Mouse (Mus musculus) megakaryocyte-erythroid progenitor cell, adult 5-6 weeks (primary cell): Measurements from ENCODE around the gene Apobec1. TPM values are rescaled to one million over a fixed set of nuclear protein-coding genes. Genes with fewer than 3 reads are reported as not detected.
"Not testable (repeated sequence)": the region's sequence is repeated elsewhere in the genome, so short reads cannot be mapped to it uniquely, and the experiment has no call there.

Source experiments
- ATAC-seq: replicated peaks from 2 replicates; pipeline ENCODE4 v1.8.0; 2016; ENCODE audit warnings: mild to moderate bottlenecking, inconsistent platforms; ENCODE audit not compliant: severe bottlenecking, poor library complexity, low FRiP score, low TSS enrichment
- total RNA-seq, 2 experiments: library from RNA; stranded (forward) in 1 of 2; stranded (reverse) in 1 of 2; fragments of 200-1000, 215-1000 nt in 1 of 2; fragments of >200 nt in 1 of 2; fragmentation: Nextera tagmentation in 1 of 2; gene quantifications; 2 replicates each; pipeline ENCODE4 v1.2.3; 2014 to 2017

Apobec1 gene
- total RNA-seq, 2 experiments from 2014 or later, result 3.1 to 30.2 TPM

DNA sequence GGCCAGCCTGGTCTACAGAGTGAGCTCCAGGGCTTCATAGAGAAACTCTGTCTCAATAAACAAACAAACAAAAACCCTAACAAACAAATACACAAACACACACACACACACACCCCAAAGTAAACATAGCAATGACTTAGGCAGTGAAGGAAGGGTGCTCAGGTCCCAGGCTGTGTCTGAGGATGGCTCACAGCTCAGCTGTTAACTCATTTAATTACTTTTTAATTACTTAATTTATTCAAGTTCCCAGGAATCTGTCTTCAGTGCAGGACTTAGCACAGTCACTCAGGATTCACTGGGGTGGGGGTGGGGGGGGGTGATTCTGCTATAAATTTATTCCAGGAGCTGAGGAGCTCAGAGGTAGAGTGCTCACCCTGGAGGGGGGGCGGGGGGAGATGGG lies 32.5 kb downstream of the Apobec1 start:
- no peak for ATAC-seq

GRCm38 (mm10) chr6:122569113-122569512 lies 33.1 kb downstream of the Apobec1 start:
- no peak for ATAC-seq

DNA sequence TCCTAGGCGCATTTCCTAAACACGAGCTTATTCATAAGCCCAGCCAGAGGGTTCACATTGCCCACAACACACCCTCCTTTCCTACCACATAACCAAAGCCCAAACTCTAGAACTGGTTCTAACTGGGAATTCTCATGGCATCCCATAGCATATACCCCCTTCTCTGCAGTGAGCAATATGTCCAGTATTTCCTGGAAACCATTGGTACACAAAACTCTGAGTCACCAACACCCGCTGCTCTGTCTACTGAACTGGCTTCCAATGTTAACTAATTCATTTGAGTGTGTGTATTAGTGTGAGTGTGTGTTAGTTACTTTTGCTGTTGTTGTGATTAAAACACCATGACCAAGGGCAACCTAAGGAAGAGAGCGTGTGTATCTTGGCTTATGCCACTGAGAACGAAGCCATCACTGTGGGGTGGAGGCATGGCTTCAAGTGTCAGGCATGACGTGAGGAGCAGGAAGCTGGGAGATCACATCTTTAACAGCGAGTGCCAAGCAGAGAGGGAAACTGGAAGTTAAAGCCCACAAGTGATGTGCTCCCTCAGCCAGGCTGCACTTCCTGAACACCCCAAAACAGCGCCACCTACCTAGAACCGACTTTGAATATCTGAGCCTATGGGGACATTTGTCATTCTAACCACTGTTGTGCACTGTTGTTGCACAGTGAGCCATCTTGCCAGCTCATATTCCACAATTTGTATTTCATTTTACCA lies 37.0 kb downstream of the Apobec1 start:
- ATAC-seq, result no peak

DNA sequence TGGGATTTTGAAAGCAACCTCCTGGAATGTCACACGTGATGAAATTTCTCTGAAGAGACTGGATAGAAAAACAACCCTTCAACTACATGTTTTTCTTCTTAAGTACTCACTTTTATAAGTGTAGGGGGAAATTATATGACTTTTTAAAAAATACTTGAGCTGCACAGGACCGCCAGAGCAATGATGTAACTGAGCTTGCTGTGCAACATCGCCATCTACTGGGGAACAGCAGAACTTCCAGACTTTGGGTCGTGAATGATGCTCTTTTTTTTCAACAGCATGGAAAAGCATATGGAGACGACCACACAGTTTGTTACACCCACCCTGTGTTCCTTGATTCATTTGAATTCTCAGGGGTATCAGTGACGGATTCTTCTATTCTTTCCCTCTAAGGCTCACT lies 39.8 kb downstream of the Apobec1 start:
- ATAC-seq, result peak; percentile 67

DNA sequence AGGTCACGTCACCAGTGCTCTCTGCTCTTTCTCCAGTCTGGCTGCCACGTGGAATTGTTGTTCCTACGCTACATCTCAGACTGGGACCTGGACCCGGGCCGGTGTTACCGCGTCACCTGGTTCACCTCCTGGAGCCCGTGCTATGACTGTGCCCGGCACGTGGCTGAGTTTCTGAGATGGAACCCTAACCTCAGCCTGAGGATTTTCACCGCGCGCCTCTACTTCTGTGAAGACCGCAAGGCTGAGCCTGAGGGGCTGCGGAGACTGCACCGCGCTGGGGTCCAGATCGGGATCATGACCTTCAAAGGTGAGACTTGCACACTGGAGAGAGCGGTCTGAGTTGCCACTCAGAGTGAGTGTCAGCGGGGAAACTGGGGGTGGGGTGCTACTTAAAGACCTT lies 41.2 kb downstream of the Apobec1 start:
- ATAC-seq, result no peak

GRCm38 (mm10) chr6:122560427-122560826 lies 41.8 kb downstream of the Apobec1 start:
- peak; percentile 71 for ATAC-seq

GRCm38 (mm10) chr6:122556959-122557561 lies 45.2 kb downstream of the Apobec1 start:
- ATAC-seq, result peak; percentile 47

DNA sequence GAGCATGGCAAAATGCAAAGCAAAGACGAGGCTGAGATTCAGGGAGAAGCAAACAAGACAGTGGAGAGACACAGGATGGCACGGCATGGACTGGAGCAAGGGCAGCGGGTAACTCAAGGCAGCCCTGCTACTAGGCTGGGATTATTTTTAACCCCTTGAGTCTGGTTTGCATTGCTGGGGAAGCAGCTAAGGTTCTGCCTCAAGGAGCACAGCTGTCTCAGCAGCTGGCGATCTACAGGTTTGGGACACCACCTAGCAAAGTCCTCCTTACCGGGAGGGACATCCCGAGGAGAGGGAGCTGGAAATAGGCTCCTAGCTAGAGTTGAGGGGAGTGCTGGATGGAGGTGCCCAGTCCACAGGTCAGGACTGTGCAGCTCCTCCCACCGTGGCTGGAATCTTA lies 47.0 kb downstream of the Apobec1 start:
- no peak for ATAC-seq

DNA sequence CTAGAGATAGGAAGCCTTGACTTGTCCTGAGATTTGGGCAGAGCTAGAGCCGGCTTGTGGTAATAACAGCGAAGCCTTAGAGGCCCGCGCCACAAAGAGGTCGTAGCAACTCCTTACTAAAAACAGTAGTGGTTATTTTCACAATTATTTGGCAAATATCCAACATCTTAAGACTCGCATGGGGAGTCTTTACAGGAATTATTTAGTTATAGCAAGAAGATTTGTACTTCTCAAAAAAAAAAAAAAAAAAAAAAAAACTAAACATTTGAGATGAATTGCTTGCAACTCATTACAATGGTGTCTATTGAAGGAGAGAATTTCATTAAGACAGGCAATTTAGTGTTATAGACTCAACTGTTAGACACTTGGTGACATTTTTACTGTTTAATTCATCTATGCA lies 48.1 kb downstream of the Apobec1 start:
- ATAC-seq, result no peak

DNA sequence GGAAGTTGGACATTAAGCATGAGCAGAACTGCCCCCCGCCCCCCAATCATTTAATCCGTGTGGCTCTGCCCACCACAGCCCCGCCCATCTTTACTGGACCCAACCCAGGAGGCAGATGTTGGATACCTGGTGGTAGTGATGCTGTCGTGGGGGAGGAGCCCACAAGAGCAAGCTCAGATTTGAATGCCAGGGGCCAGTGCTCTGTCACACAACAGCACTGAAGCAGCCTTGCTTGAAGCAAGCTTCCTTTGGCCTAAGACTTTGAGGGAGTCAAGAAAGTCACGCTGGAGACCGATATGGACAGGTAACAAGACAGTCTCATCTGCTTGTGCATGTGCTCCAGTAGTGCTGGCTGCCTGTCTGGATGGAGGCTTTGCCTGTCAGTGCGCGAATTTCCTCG lies 48.6 kb downstream of the Apobec1 start, which contains the start of gene Aicda:
Gene Aicda, plus strand, starts transcription at position 196 of the 400 bp plus-strand sequence.
- ATAC-seq, result no peak

DNA sequence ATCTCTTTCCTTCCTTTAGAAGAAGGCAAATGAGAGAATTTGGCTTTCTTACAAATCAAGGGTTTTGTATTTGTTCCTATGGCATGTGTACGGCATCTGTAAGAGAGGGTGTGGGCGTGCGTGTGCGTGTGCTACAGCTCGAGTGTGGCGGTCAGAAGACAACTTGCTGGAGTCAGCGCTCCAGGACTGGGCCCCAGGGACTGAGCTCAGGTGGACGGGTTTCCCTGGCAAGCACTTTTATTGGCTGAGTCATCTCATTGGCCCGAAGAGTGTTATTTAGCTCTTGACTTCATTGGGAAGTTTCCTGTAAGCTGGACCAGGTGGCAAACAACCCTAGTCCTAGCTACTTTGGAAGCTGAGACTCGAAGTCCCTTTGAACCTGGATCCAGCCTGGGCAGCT lies 56.3 kb downstream of the Apobec1 start:
- no peak for ATAC-seq

- ATAC-seq, result no peak
These were observed 56.9 kb downstream of the Apobec1 start for GRCm38 (mm10) chr6:122545289-122545882.

DNA sequence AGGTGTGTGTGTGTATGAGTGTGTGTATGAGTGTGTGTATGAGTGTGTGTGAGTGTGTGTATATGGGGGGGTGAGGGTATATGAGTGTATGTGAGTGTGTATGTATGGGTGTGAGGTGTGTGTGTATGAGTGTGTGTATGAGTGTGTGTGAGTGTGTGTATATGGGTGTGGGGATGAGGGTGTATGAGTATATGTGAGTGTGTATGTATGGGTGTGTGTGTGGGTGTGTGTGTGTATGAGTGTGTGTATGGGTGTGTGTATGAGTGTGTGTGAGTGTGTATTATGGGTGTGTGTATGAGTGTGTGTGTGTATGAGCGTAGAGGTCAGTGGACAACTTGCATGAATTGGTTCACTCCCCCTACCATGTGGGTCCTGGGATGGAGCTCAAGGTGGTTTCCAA lies 57.6 kb downstream of the Apobec1 start:
- no peak for ATAC-seq

DNA sequence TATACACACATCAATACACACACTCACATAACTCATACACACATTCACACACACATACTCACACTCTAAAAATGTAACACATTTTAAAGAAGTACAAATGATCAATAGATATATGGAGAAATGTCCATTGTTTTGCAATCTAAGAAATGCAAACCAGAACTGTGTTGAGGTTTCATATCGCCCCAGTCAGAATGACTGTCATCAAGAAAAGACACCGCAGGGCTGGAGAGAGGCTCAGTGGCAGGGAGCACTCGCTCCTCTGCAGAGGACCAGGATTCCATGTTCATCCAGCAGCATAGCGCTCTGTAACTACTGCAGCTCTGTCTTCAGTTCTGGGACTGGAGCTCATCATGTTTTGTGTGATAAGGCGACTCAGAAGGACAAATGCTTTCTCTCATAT lies 58.7 kb downstream of the Apobec1 start:
- no peak for ATAC-seq

DNA sequence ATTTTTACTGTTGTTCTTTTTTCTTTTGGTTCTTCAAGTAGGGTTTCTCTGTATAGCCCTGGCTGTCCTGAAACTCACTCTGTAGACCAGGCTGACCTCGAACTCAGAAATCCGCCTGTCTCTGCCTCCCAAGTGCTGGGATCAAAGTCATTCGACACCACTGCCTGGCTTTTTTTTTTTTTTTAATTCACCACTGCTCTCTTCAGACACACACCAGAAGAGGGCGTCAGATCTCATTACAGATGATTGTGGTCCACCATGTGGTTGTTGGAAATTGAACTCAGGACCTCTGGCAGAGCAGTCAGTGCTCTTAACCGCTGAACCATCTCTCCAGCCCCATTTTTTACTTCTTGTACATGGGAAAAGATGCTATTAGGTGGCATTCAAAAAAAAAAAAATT lies 59.8 kb downstream of the Apobec1 start:
- not testable (repeated sequence) for ATAC-seq

DNA sequence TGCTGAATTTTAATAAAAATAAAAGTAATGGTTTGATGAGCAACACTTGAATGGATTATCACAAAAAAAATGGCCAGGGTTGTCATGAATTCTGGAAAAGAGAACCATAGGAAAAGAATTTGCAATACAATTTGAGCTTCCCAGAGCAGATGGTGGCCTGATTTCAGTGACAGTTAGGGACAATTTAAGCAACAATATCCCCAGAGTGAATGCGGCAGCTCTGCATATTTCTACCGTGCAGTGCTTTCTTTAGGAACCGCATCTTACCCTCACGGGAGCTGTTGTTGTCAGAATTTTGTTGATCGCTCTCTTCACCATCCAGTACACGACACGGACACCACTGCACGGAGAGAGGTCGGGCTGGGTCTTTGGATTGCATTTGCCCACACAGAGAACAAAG lies 62.7 kb downstream of the Apobec1 start:
- ATAC-seq, result no peak

DNA sequence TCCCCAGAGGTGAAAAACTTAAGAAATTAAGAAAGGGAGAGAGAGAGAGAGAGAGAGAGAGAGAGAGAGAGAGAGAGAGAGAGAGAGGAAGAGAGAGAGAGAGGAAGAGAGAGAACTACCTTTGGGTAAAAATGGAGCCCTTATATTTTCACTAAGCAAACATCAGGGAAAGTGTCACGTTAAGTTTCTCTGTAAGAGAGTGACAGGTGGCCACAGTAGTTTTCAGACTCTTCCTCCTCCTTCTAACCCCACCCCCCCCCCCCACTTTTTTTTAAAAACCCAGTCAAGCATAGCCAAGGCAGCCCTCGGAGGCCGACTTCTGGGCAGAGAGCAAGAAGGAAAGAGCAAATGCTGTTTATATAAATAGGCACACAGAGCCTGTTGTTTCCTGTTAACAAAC lies 68.2 kb downstream of the Apobec1 start:
- no peak for ATAC-seq

DNA sequence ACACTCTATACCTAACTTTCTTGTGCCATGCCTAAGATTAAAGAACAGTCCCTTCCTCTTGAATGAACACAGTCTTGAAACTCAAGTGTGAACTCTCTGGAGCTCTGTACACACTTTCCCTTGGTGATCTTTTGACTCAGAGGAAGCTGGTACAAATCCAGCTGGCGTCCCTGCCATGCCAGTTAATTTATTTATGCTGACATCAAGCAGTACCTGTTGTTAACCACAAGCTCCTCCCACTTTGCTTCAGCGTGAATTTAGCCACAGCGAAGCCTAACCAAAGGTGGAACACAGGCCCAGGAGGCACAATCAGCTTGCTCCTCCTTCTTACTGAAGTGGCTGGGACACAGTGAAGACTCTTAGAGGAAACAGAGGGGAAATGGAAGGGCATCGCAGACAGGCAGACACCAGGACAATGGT lies 69.4 kb downstream of the Apobec1 start:
- ATAC-seq, result peak; percentile 85

DNA sequence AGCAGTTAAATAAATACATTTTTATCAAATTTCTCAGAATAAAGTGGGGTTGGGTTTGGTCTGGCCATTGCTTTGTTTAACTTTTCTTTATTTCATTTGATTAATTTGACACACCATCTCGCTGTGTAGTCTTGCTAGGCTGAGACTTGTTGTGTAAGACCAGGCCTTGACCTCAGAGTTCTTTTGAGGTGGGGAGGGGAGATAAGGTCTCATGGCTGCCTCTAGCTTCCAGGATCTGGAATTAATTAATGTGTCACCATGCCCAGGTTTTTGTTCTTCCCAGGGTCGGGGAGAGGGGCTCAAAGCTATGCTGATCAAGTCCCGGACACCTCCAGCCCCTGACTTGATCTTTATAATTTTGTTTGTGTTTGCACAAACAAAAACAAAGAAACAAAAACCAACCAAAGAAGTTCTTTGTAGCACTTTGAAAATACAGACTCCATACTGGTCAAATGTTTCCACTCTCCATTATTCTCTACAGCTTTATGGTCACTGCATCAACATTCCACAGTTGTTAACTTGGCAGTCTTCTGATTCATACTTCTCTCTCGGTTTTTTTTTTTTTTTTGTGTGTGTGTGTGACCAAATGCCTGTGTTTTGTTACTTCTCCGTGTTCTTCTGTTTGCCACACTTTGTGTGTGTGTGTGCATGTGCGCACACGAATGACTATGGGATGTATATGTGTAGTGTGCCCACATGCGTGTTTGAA lies 70.6 kb downstream of the Apobec1 start:
- ATAC-seq, result no peak

DNA sequence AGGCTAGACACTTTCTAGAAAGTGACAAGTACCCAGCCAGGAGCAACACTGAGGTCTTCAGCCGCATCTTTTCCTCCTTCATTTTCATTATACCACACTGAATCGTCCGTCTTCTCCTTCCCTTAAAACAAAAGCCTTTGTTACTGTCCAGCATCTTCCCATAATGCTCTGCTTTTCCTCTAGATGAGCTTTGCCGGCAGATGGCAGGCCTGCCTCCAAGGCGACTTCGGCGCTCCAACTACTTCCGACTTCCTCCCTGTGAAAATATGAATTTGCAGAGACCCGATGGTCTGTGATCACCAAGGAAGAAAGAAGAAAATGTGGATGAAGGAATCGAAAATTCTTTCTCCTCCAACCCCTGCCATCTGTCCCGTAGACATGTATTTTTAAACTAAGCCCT lies 74.1 kb downstream of the Apobec1 start:
- ATAC-seq, result no peak
